Mouse (Mus musculus): ENCODE results near the gene Mthfd1. TPM values are rescaled to one million over a fixed set of nuclear protein-coding genes. Genes with fewer than 3 reads are reported as not detected.

Gene Mthfd1
- polyA plus RNA-seq, 1 experiment from 2014 or later: 105 TPM

DNA sequence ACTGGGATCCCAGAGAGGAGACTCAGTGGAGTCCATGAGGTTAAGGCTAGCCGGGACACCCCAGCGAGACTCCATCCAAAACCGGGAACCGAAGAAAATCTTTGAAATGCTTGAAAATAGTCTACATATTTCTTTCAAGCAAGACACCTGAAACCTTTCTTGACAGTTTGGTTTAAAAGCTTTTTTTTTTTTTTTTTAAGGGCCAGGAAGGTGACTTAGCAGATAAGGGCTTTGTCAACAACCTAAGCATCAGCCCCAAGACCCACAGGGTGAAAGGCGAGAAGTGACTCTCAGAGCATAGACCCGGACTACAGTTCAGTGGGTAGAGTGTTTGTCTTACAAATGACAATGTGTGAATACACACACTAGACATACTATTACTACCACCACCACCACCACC is 19.8 kb upstream of the Mthfd1 start:
- TF ChIP-seq EP300 (IDR thresholded peaks at IDR 0.05) (no peak), CTCF (IDR thresholded peaks at IDR 0.05) (no peak)
- 62% methylated on average over 6 of the region's 6 CpGs for WGBS
- no peaks in the 10 kb centered on the region for H3K27me3 ChIP-seq (replicated peaks; ENCODE audit: insufficient read depth, low read length)
- H3K4me1 ChIP-seq (ENCODE audit: insufficient read depth, low read depth, low read length): no peaks in the 10 kb centered on the region
- no peak overlapping the region for H3K9ac ChIP-seq (replicated peaks; ENCODE audit: low read depth)
- no peak overlapping the region for H3K27ac ChIP-seq (ENCODE audit: low read length)
- DNase-seq (ENCODE audit: low spot score) (no peak), ATAC-seq (no peak)
- H3K4me3 ChIP-seq (ENCODE audit: low read depth, low read length): no peak overlapping the region
- H3K36me3 ChIP-seq (ENCODE audit: insufficient read depth, low read length): no peaks in the 10 kb centered on the region
- H3K9me3 ChIP-seq (ENCODE audit: low read length): no peaks in the 10 kb centered on the region
- H3K4me2 ChIP-seq (replicated peaks; ENCODE audit: low read depth, low read length): no peak overlapping the region

DNA sequence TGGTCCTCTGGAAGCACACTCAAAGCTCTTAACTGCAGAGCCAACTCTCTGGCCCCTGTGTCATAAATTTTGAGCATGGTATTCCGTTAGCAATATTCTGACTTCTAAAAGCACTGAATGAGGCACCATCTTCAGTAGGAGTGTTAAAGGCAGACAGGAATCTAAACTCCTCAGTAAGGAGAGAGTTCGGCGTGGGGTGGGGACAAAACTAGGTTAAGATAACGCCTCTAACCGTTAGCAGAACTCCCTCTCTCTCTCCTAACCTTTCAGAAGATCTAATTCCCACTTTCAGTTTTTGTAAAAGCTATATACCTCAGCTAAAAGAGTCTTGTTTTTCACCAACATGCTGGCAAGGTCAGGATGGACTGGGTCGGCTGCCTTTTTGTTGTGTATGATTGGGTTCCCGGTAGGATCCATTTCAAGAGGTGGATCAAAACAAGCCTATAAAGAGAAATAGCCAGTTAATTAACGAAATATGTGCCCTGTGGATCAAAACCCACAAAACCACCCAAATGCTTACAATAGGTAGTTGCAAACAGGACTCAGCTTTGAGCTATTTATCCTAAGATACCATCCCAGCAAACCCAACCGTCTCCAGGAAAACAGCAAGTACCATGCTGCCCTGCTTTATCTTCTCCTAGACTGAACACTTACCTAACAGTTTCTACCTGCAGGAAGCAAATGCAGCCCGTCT is 15.8 kb upstream of the Mthfd1 start:
- Histone ChIP-seq H3K4me2 (replicated peaks; ENCODE audit: low read depth, low read length) (no peak overlapping the region), H3K27me3 (replicated peaks; ENCODE audit: insufficient read depth, low read length) (no peaks in the 10 kb centered on the region), H3K36me3 (ENCODE audit: insufficient read depth, low read length) (no peaks in the 10 kb centered on the region), H3K4me1 (ENCODE audit: insufficient read depth, low read depth, low read length) (no peaks in the 10 kb centered on the region), H3K27ac (ENCODE audit: low read length) (no peak overlapping the region), H3K4me3 (ENCODE audit: low read depth, low read length) (no peak overlapping the region), H3K9me3 (ENCODE audit: low read length) (no peaks in the 10 kb centered on the region), H3K9ac (replicated peaks; ENCODE audit: low read depth) (no peak overlapping the region)
- TF ChIP-seq EP300 (IDR thresholded peaks at IDR 0.05) (no peak), CTCF (IDR thresholded peaks at IDR 0.05) (no peak)
- DNase-seq (ENCODE audit: low spot score) (no peak), ATAC-seq (no peak)
- 65% methylated on average over 10 of the region's 10 CpGs for WGBS

DNA sequence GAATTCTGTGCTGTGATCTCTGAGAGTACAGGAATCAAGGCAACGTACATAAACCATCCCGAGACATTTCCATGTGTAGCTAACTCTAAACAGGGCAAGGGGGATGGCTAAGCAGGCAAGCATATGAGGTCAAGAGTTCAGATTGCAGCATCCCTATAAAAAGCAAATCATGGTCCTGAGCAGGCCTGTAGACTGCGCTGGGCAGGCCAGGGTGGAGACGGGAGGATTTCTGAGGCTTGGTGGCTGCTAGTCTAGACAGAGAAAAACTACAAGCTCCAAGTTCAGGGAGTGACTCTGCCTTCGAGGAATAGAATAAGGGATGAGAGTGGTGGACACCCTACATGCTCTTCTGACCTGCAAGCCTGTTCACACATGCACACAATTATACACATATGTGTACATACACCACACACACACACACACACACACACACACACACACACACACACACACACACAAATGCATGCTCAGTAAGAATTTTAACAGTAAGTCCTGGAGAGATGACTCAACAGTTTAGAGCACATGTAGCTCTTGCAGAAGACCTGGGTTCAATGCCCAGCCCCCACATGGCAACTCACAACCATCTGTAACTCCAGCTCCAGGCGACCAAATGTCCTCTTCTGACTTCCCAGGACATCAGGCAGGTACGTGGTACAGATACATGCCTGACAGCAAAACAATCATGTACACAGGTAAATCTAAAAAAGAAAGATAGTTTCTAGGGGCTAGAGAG is 15.1 kb upstream of the Mthfd1 start:
- Histone ChIP-seq H3K4me1 (ENCODE audit: insufficient read depth, low read depth, low read length) (no peaks in the 10 kb centered on the region), H3K9ac (replicated peaks; ENCODE audit: low read depth) (no peak overlapping the region), H3K9me3 (ENCODE audit: low read length) (no peaks in the 10 kb centered on the region), H3K4me2 (replicated peaks; ENCODE audit: low read depth, low read length) (no peak overlapping the region), H3K36me3 (ENCODE audit: insufficient read depth, low read length) (no peaks in the 10 kb centered on the region), H3K27ac (ENCODE audit: low read length) (no peak overlapping the region), H3K4me3 (ENCODE audit: low read depth, low read length) (no peak overlapping the region), H3K27me3 (replicated peaks; ENCODE audit: insufficient read depth, low read length) (no peaks in the 10 kb centered on the region)
- no peak for TF ChIP-seq EP300 (IDR thresholded peaks at IDR 0.05)
- TF ChIP-seq CTCF (IDR thresholded peaks at IDR 0.05): no peak
- WGBS: 64% methylated on average over 7 of the region's 7 CpGs
- no peak for ATAC-seq
- no peak for DNase-seq (ENCODE audit: low spot score)

DNA sequence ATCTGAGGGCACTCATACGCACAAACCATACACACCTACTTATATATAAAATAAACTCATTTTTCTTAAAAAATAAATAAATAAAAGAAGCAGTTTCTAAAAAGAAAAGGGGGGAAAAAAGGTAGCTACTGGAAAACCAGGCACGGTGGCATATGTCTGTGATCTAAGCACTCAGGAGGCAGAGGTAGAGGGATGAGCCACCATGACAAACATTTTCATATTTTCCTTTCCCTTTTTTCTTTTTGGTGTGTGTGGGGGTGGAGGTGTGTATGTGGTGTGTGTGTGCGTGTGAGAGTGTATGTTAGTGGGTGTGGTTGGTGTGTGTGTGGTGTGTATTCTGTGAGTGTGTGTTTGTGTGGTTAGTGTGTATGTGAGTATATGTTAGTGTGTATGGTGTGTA is 14.4 kb upstream of the Mthfd1 start:
- WGBS: 82% methylated on average over 3 of the region's 3 CpGs
- no peaks in the 10 kb centered on the region for H3K4me1 ChIP-seq (ENCODE audit: insufficient read depth, low read depth, low read length)
- no peak for TF ChIP-seq CTCF (IDR thresholded peaks at IDR 0.05)
- no peak for TF ChIP-seq EP300 (IDR thresholded peaks at IDR 0.05)
- no peaks in the 10 kb centered on the region for H3K36me3 ChIP-seq (ENCODE audit: insufficient read depth, low read length)
- no peaks in the 10 kb centered on the region for H3K27me3 ChIP-seq (replicated peaks; ENCODE audit: insufficient read depth, low read length)
- H3K4me2 ChIP-seq (replicated peaks; ENCODE audit: low read depth, low read length): no peak overlapping the region
- no peak overlapping the region for H3K27ac ChIP-seq (ENCODE audit: low read length)
- ATAC-seq (no peak), DNase-seq (ENCODE audit: low spot score) (no peak)
- no peak overlapping the region for H3K9ac ChIP-seq (replicated peaks; ENCODE audit: low read depth)
- H3K4me3 ChIP-seq (ENCODE audit: low read depth, low read length): no peak overlapping the region
- H3K9me3 ChIP-seq (ENCODE audit: low read length): no peaks in the 10 kb centered on the region

DNA sequence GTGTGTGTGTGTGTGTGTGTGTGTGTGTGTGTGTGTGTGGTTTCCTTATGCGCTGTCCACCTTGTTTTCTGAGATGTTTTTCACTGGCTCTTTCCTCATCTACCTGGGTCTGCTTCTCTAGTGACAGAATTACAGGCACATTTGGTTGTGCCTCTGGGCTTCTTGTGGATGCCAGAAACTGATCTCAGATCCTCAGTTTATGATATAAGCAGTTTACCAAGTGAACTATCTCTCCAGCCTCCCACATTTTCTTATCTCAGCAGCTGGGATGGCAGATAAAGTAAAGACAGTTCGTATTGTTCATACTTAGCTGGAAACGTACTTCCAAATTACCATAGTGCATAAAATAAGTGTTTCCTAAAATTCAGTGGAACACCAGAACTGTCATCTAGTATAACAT is 14.0 kb upstream of the Mthfd1 start:
- DNase-seq (ENCODE audit: low spot score): no peak
- H3K27me3 ChIP-seq (replicated peaks; ENCODE audit: insufficient read depth, low read length): no peaks in the 10 kb centered on the region
- no peak overlapping the region for H3K4me2 ChIP-seq (replicated peaks; ENCODE audit: low read depth, low read length)
- no peaks in the 10 kb centered on the region for H3K36me3 ChIP-seq (ENCODE audit: insufficient read depth, low read length)
- whole genome bisulfite sequencing: 65% methylated on average over 3 of the region's 3 CpGs
- H3K9me3 ChIP-seq (ENCODE audit: low read length): no peaks in the 10 kb centered on the region
- H3K4me1 ChIP-seq (ENCODE audit: insufficient read depth, low read depth, low read length): no peaks in the 10 kb centered on the region
- H3K9ac ChIP-seq (replicated peaks; ENCODE audit: low read depth): no peak overlapping the region
- ATAC-seq: no peak
- no peak overlapping the region for H3K27ac ChIP-seq (ENCODE audit: low read length)
- TF ChIP-seq CTCF (IDR thresholded peaks at IDR 0.05): no peak
- TF ChIP-seq EP300 (IDR thresholded peaks at IDR 0.05): no peak
- H3K4me3 ChIP-seq (ENCODE audit: low read depth, low read length): no peak overlapping the region

DNA sequence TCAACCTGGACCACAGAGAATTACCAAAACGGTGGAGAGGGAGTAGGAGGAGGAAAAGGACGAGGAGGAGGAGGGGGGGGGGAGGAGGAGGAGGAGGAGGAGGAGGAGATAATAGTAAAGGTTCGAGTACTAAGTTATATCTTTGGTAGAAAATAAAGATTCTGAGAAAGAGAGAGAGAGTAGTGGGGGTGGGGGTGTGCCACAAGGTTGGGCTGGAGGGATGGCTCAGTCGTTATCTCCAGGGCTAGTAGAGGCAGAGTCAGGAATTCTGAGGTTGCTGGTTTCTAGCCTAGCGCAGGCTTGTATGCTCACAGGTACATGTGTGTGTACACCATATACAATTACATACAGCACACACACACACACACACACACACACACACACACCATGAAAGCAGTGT is 13.3 kb upstream of the Mthfd1 start:
- ATAC-seq: no peak
- DNase-seq (ENCODE audit: low spot score): no peak
- Histone ChIP-seq H3K9me3 (ENCODE audit: low read length) (no peaks in the 10 kb centered on the region), H3K27ac (ENCODE audit: low read length) (no peak overlapping the region), H3K27me3 (replicated peaks; ENCODE audit: insufficient read depth, low read length) (no peaks in the 10 kb centered on the region), H3K4me3 (ENCODE audit: low read depth, low read length) (no peak overlapping the region), H3K4me1 (ENCODE audit: insufficient read depth, low read depth, low read length) (no peaks in the 10 kb centered on the region), H3K9ac (replicated peaks; ENCODE audit: low read depth) (no peak overlapping the region), H3K4me2 (replicated peaks; ENCODE audit: low read depth, low read length) (no peak overlapping the region), H3K36me3 (ENCODE audit: insufficient read depth, low read length) (no peaks in the 10 kb centered on the region)
- 41% methylated on average over 5 of the region's 5 CpGs for WGBS
- TF ChIP-seq CTCF (IDR thresholded peaks at IDR 0.05) (no peak), EP300 (IDR thresholded peaks at IDR 0.05) (no peak)

Measured in lung, postnatal 0 days (tissue).